Mouse (Mus musculus): ENCODE measurements around the gene Mpi.

The Mpi gene

GRCm38 (mm10) chr9:57560861-57561710 is 8.5 kb upstream of the Mpi start, which contains the start of gene Scamp2:
Gene Scamp2, plus strand, starts transcription at chr9:57560943.
- DNase-seq (ENCODE audit: low read depth), result peak; percentile 88

- DNase-seq (ENCODE audit: low read depth), result no peak
Observed at GRCm38 (mm10) chr9:57560263-57560662, 7.7 kb upstream of the Mpi start.

GRCm38 (mm10) chr9:57559568-57559967 is 7.0 kb upstream of the Mpi start:
- no peak for DNase-seq (ENCODE audit: low read depth)

- DNase-seq (ENCODE audit: low read depth), result no peak
Observed at GRCm38 (mm10) chr9:57558625-57559024, 6.1 kb upstream of the Mpi start.

GRCm38 (mm10) chr9:57557215-57557614 is 4.7 kb upstream of the Mpi start:
- DNase-seq (ENCODE audit: low read depth), result no peak

GRCm38 (mm10) chr9:57554753-57555152 is 2.2 kb upstream of the Mpi start:
- DNase-seq (ENCODE audit: low read depth), result no peak

- DNase-seq (ENCODE audit: low read depth), result no peak
Observed at GRCm38 (mm10) chr9:57553119-57553518, 556 bp upstream of the Mpi start.

GRCm38 (mm10) chr9:57550126-57550862 is 2.3 kb downstream of the Mpi start:
- no peak for DNase-seq (ENCODE audit: low read depth)

GRCm38 (mm10) chr9:57549186-57549585 is 3.4 kb downstream of the Mpi start:
- no peak for DNase-seq (ENCODE audit: low read depth)

GRCm38 (mm10) chr9:57547869-57548268 is 4.7 kb downstream of the Mpi start:
- DNase-seq (ENCODE audit: low read depth), result no peak

- DNase-seq (ENCODE audit: low read depth), result no peak
Observed at GRCm38 (mm10) chr9:57547287-57547686, 5.3 kb downstream of the Mpi start.

- no peak for DNase-seq (ENCODE audit: low read depth)
Observed at GRCm38 (mm10) chr9:57543951-57544350, 8.6 kb downstream of the Mpi start.

- no peak for DNase-seq (ENCODE audit: low read depth)
Observed at GRCm38 (mm10) chr9:57541312-57541711, 11.3 kb downstream of the Mpi start.

GRCm38 (mm10) chr9:57539550-57539949 is 13.0 kb downstream of the Mpi start:
- no peak for DNase-seq (ENCODE audit: low read depth)

- no peak for DNase-seq (ENCODE audit: low read depth)
Observed at GRCm38 (mm10) chr9:57537728-57538181, 14.8 kb downstream of the Mpi start.

GRCm38 (mm10) chr9:57537044-57537727 is 15.4 kb downstream of the Mpi start, which contains the start of gene Fam219b:
Gene Fam219b, plus strand, starts transcription at chr9:57537528.
- peak; percentile 84 for DNase-seq (ENCODE audit: low read depth)

- DNase-seq (ENCODE audit: low read depth), result no peak
Observed at GRCm38 (mm10) chr9:57536362-57536761, 16.2 kb downstream of the Mpi start.

GRCm38 (mm10) chr9:57531946-57532345 is 20.6 kb downstream of the Mpi start:
- no peak for DNase-seq (ENCODE audit: low read depth)

GRCm38 (mm10) chr9:57526435-57526834 is 26.1 kb downstream of the Mpi start:
- no peak for DNase-seq (ENCODE audit: low read depth)

GRCm38 (mm10) chr9:57525516-57525915 is 27.0 kb downstream of the Mpi start:
- no peak for DNase-seq (ENCODE audit: low read depth)

GRCm38 (mm10) chr9:57524439-57524838 is 28.1 kb downstream of the Mpi start:
- DNase-seq (ENCODE audit: low read depth), result no peak

GRCm38 (mm10) chr9:57523754-57524153 is 28.8 kb downstream of the Mpi start:
- no peak for DNase-seq (ENCODE audit: low read depth)
